Mouse (Mus musculus) c-Kit-negative CD71-positive TER-119-positive erythroid progenitor cells, embryonic 14.5 days (primary cell): ENCODE results near the gene Dusp11.
"Not testable (repeated sequence)": the region's sequence is repeated elsewhere in the genome, so short reads cannot be mapped to it uniquely, and the experiment has no call there.

Source experiments
- DNase-seq: peaks from one replicate; pipeline ENCODE4 v3.0.0-alpha.2; 2013; ENCODE audit warnings: low read depth, low spot score

Dusp11 gene

GRCm38 (mm10) chr6:85895061-85895648 lies 66.3 kb downstream of the Dusp11 start:
- DNase-seq, result not testable (repeated sequence)
